12 mouse cellular contexts compared by ENCODE assay signal in genomic region chr13:30901387-30902041, GRCm38 (mm10). TPM values are rescaled to one million over a fixed set of nuclear protein-coding genes. Genes with fewer than 3 reads are reported as not detected.
DNase-seq lines count a peak whose midpoint lies in the region; ATAC-seq and TF ChIP-seq lines count a peak whose summit lies in the region.
"Had no signal": no experiment of that assay in that cellular context is flagged by ENCODE, and none has a peak within 500 bp of the region (broad histone marks: within the 10 kb centered on the region; RNA-seq: fewer than 3 reads in every experiment).

No protein-coding gene starts in this region.

- no peak for TF ChIP-seq CTCF in thymus, adult 2 months (IDR thresholded peaks at IDR 0.05; ENCODE audit: borderline replicate concordance, control insufficient read depth, extremely low read depth, insufficient read depth, low read length, poor library complexity)
- peak; percentile 72 for TF ChIP-seq CTCF in stomach, postnatal 0 days (IDR thresholded peaks at IDR 0.05; ENCODE audit: low read depth)

- TF ChIP-seq POLR2A in thymus, adult 2 months (IDR thresholded peaks at IDR 0.05; ENCODE audit: control insufficient read depth, extremely low read depth, insufficient read depth, low read length, poor library complexity) = no peak

- no peak for TF ChIP-seq EP300 in stomach, postnatal 0 days (optimal IDR thresholded peaks at IDR 0.05)

- H3K4me2 ChIP-seq in stomach, postnatal 0 days (replicated peaks; ENCODE audit: low read depth) = no peak overlapping the region
- H3K4me2 ChIP-seq: neural tube, embryonic 13.5 days had no signal

- H3K27ac ChIP-seq in thymus, adult 2 months (ENCODE audit: control insufficient read depth, insufficient read depth, low read length) = no peak overlapping the region
- H3K27ac ChIP-seq in stomach, postnatal 0 days (replicated peaks) = no peak overlapping the region
- H3K27ac ChIP-seq: neural tube, embryonic 13.5 days had no signal

- H3K36me3 ChIP-seq in thymus, adult 2 months (ENCODE audit: control insufficient read depth, insufficient read depth, low read length) = peaks cover 41% of the 10 kb centered on the region
- no peaks in the 10 kb centered on the region; the same call in 1 of the 2 replicates for H3K36me3 ChIP-seq in stomach, postnatal 0 days (ENCODE audit: control insufficient read depth, insufficient read depth, low read length)

- H3K27me3 ChIP-seq in thymus, adult 2 months (ENCODE audit: control insufficient read depth, insufficient read depth, low read length) = no peaks in the 10 kb centered on the region
- H3K27me3 ChIP-seq in stomach, postnatal 0 days (ENCODE audit: control insufficient read depth, insufficient read depth, low read length) = no peaks in the 10 kb centered on the region
- H3K27me3 ChIP-seq: neural tube, embryonic 13.5 days had no signal

- 22% methylated on average over 7 of the region's 7 CpGs for WGBS in thymus, adult 2 months
- 89% methylated on average over 7 of the region's 7 CpGs for WGBS in stomach, postnatal 0 days

- H3K9ac ChIP-seq in stomach, postnatal 0 days (ENCODE audit: low read length) = no peak overlapping the region
- H3K9ac ChIP-seq: neural tube, embryonic 13.5 days had no signal

- peak; percentile 17 to 27 for DNase-seq in heart, postnatal 10 days
- no peak for DNase-seq in heart, postnatal 36 days
- peak; percentile 36 for DNase-seq in thymus, adult 2 months
- no peak for DNase-seq in thymus, adult 18-20 months
- DNase-seq in embryo, embryonic 10.5 days (ENCODE audit: low spot score) = peak; percentile 59
- no peak for DNase-seq in stomach, postnatal 0 days (ENCODE audit: low spot score)
- DNase-seq in spleen, adult 12 weeks (ENCODE audit: low spot score) = no peak
- DNase-seq in gastrocnemius, adult 8-10 months (ENCODE audit: low spot score in 2 of 2) = no peak
- DNase-seq: gastrocnemius, postnatal 25 days; kidney, adult 9 months had no signal

- no peaks in the 10 kb centered on the region for H3K9me3 ChIP-seq in stomach, postnatal 0 days (ENCODE audit: control insufficient read depth, low read length)
- H3K9me3 ChIP-seq: neural tube, embryonic 13.5 days had no signal

- no peaks in the 10 kb centered on the region for H3K4me1 ChIP-seq in thymus, adult 2 months (replicated peaks; ENCODE audit: control insufficient read depth, insufficient read depth, low read length)
- no peaks in the 10 kb centered on the region for H3K4me1 ChIP-seq in stomach, postnatal 0 days (replicated peaks; ENCODE audit: control insufficient read depth, insufficient read depth)
- H3K4me1 ChIP-seq: neural tube, embryonic 13.5 days had no signal

- intact Hi-C loops in heart, postnatal 10 days (cut with DNase I) = loop anchor here (5.0 kb wide), 2 partner anchors 181 to 716 kb away; no protein-coding TSS in a partner anchor
- intact Hi-C loops in heart, postnatal 36 days (cut with DNase I) = no loop called here

- no peak overlapping the region for H3K4me3 ChIP-seq in thymus, adult 2 months (ENCODE audit: control insufficient read depth, insufficient read depth, low read length)
- no peak overlapping the region for H3K4me3 ChIP-seq in stomach, postnatal 0 days (ENCODE audit: low read depth, low read length)
- H3K4me3 ChIP-seq: neural tube, embryonic 13.5 days had no signal

- no peak for ATAC-seq in stomach, postnatal 0 days (ENCODE audit: low FRiP score, low TSS enrichment)

RNA-seq across cellular contexts. Expression of gene Hus1b, which starts 46.0 kb away (rescaled TPM):
- total RNA-seq in heart, postnatal 10 days (2021) = under 1 TPM; 0.30 to 0.43 TPM
- under 1 TPM in 1 of 2 experiments, not detected in 1; 0.25 TPM for total RNA-seq in heart, postnatal 36 days (2021)
- polyA plus RNA-seq in thymus, adult 2 months (2012; rRNA removed) = 0.77 and 1.1 TPM in 2 replicates
- polyA plus RNA-seq in stomach, postnatal 0 days (2015; fragmentation: Nextera tagmentation; extraction: Ambion mirVana) = not detected in 2 replicates
- total RNA-seq in gastrocnemius, adult 8-10 months (2022) = under 1 TPM in 1 of 4 experiments, not detected in 3; 0.32 TPM
- polyA plus RNA-seq: neural tube, embryonic 13.5 days; stomach, embryonic 16.5 days had no signal

Comparison
In these comparisons a context has a peak if more than half of its experiments do, and no peak if none do; other contexts are left out.
1. DNase-seq: peak in heart, postnatal 10 days (2 of 2), thymus, adult 2 months (single experiment) and embryo, embryonic 10.5 days (single experiment); none in heart, postnatal 36 days (0 of 2), thymus, adult 18-20 months (0 of 2), stomach, postnatal 0 days (single experiment), spleen, adult 12 weeks (single experiment) and gastrocnemius, adult 8-10 months (0 of 2).